Mouse (Mus musculus) urinary bladder, postnatal 25 days (tissue): ENCODE data around the gene Olfr204.
"Not testable (repeated sequence)": the region's sequence is repeated elsewhere in the genome, so short reads cannot be mapped to it uniquely, and the experiment has no call there.

Experiments used
- DNase-seq: peaks from one replicate; pipeline ENCODE4 v3.0.0; 2022; ENCODE audit warnings: low spot score

Gene Olfr204

DNA sequence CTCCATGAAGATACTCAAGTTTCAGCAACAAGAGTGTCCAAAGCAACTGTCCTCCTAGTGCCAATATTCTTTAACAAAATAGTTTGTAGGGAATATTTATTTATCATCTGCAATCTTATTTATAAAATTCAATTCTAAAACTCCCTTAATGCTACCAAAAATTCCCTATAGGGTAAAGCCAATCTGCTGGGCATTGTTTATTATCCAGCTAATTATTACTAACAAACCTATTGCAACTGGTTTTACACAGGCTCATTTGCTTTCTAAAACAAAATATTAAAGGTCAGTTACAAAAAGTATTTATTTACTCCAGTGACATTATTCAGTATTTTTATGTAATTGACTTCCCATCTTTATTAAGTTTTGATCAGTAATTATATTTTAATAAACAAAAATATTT, at the start of gene Olfr204:
TSS of gene Olfr204 (minus strand) at position 101 of the 400 bp plus-strand sequence.
- no peak for DNase-seq

DNA sequence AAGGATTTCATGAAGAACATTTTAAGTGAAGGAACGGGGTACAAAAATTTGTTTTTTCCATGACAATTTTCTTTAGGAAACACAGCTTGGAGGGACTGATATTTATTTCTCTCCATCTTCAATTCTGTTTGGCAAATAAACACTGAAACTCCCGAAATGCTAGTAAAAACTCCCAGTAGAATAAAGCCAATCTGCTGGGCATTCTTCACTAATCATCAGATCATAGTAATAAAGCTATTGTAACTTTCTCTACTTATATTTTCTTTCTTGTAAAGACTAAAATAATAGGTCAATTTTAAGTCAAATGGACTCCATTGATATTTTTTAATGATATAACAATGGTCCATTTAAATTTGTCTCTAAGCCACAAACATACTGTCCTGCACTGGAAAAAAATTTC, 45.8 kb upstream of the Olfr204 start, which contains the start of gene Olfr209:
TSS of gene Olfr209 (minus strand) at position 101 of the 400 bp plus-strand sequence.
- no peak for DNase-seq

DNA sequence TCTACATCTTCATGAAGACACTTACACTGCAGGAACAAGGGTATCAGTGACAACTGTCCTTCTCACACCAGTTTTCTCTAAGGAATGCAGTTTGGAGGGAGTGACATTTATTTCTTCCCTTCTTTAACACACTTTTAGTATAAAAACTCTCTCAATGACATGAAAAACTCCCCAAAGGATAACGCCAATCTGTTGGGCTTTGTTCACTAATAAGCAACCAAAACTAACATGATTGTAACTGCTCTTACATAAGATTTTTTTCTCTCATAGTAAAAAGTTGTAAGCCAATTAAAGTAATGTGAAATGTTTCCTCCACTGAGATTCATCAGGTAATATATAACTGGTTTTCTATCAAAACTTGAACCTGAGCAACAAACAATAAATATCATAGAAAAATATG, 31.1 kb upstream of the Olfr204 start, which contains the start of gene Olfr206:
TSS of gene Olfr206 (minus strand) at position 101 of the 400 bp plus-strand sequence.
- DNase-seq = no peak

DNA sequence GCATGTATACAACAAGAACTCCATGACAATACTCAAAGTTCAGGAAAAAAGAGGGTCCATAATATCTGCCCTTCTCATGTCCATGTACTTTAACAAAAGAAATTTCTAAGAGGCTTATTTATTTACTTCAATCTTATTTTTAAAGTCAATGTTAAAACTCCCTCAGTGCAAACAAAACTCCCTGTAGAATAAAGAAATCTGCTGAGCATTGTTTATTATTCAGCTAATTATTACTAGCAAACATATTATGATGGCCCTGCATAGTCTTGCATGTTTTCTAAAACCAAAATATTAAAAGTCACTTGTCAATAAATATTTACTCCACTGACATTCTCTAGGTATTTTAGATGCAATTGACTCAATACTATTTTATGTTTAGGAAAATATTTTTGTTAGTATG, 13.0 kb upstream of the Olfr204 start, which contains the start of gene Olfr205:
TSS of gene Olfr205 (minus strand) at position 101 of the 400 bp plus-strand sequence.
- DNase-seq = no peak

DNA sequence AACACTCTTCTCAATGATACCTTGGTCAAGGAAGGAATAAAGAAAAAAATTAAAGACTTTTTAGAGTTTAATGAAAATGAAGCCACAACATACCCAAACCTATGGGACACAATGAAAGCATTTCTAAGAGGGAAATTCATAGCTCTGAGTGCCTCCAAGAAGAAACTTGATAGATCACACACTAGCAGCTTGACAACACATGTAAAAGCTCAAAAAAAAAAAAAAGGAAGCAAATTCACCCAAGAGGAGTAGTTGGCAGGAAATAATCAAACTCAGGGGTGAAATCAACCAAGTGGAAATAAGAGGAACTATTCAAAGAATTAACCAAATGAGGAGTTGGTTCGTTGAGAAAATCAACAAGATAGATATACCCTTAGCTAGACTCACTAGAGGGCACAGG, 5.2 kb upstream of the Olfr204 start:
- not testable (repeated sequence) for DNase-seq

DNA sequence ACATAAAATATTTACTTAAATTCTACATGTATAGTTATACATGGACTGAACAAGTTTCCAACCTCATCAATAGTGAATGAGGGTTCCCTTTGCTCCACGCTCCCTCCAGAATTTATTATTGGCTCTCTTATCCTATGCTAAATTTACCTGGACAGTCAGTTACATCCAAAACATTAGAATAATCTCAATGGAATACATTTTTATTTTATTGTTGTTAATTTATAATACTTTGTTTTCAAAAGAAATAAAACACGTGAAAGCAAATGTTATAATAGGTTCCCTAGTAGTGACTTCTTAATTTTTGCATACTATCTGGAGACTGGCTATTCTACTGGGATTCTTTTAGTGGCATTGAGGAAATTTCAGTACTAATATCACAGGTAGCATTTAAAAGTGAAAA, 19.5 kb downstream of the Olfr204 start, which contains the start of gene Olfr203:
TSS of gene Olfr203 (plus strand) at position 301 of the 400 bp plus-strand sequence.
- no peak for DNase-seq

DNA sequence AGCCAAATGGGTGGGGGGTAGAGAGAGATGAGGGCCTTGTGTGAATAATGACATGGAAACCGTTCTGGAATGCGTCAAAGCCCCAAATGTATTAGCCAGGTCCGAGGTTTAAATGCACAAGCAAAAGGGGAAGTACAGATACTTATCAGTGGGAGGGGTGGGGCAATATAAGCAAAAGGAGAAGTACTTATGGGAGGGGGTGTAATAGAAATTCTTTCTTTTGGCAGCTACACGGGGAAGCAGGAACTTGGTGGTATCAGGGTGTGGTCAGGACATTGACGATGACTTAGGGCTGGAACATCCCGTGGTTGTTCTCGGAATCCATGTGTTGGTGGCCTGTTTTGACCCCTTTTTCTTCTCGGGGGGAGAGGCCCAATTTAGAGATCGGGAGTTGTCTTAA, 30.5 kb downstream of the Olfr204 start:
- DNase-seq = not testable (repeated sequence)

DNA sequence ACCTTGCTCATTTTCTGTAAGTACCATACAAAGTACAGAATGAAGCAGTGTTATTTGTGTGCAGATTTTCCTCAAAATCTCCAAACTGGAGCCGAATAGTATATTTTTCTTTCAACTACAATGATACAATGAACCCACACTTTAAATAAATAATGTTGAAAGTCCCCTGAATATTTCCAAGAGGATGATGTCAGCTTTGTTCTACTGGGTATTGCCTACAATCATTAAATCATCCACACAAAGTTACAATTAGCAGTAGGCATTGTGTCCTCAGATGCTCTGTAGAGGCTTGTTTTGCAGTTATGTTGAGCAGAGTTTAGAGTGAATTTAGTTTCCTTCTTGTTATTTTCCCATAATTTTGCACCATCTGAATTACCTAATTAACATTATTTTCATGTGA, 31.4 kb downstream of the Olfr204 start, which contains the start of gene Olfr202:
TSS of gene Olfr202 (minus strand) at position 101 of the 400 bp plus-strand sequence.
- no peak for DNase-seq

DNA sequence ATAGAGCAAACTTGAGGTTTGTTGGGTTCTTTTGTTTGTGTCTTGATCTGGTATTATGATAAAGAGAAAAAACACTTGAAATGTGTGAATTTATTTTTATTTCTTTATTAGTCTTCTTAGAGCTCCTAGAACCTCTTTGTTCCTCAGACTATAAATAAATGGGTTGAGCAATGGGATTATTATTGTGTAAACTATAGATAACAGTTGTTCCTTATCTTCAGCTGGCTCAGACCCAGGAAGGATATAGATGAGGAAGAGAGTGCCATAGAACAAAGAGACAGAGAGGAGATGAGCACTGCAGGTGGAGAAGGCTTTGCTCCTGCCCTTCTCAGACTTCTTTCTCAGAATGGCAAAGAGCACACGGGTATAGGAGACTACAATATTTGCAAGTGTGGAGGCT, 34.6 kb downstream of the Olfr204 start:
- DNase-seq = no peak

DNA sequence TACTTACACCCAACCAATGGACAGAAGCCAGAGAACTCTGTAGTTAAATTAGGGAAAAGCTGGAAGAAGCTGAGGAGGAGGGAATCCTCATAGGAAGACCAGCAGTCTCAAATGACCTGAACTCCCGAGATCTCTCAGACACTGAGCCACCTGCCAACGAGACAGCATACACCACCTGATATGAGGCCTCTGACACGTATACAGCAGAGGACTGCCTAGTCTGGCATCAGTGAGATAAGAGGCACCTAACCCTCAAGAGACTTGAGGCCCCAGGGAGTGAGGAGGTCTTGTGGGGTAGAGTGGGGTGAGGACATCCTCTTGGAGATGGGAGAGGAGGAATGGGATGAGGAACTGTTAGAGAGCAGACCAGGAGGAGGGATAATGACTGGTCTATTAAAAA, 37.5 kb downstream of the Olfr204 start:
- DNase-seq = no peak

DNA sequence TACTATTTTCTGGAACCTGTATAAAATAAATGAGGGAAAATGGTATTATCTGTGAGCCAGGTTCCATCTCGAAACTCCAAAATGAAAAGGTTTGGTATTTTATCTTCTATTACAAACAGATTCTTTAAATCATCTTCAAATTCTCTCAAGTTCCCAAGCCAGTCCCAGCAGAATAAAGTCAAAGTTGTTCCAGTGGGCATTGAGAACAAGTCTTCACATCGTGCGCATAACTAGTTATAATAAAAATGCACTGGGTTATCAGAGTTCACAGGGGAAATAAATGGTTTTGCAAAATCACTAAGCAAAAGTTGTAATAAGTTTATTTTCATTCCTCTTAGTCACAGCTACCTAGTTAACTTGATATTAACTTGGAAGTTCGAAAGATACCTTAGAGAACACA, 45.5 kb downstream of the Olfr204 start, which contains the start of gene Olfr201:
TSS of gene Olfr201 (minus strand) at position 101 of the 400 bp plus-strand sequence.
- not testable (repeated sequence) for DNase-seq

DNA sequence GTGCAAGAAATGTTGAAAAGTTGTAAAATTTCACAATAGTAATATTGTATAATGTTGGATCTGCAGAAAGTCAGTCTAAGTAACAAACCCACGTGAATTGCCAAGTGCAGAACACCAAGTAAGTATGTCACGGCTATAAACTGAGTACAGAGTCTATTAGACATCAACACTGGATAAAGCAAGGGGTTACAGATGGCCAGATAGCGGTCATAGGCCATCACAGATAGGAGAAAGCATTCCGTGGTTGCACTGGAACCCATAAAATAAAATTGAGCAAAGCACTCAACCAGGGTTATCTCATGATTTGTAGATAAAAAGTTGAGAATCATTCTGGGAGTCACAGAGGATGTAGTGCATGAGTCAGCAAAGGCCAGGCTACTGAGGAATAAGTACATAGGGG, 49.0 kb downstream of the Olfr204 start:
- not testable (repeated sequence) for DNase-seq
